Mouse (Mus musculus): ENCODE results near the gene 1110032A03Rik.

The 1110032A03Rik gene
- long read RNA-seq, experiment 1, transcript 1110032A03Rik-201 (4 exons, 2,082 nt), result major isoform, 54 of 71 reads
- long read RNA-seq, experiment 1, partial matches to known transcripts, result 1 of 71 reads
- long read RNA-seq, experiment 1, other reads (novel, unspliced or antisense), result 12 of 71 reads
- long read RNA-seq, experiment 2, transcript 1110032A03Rik-201 (4 exons, 2,082 nt), result major isoform, 41 of 52 reads
- long read RNA-seq, experiment 2, partial matches to known transcripts, result 4 of 52 reads
- long read RNA-seq, experiment 2, other reads (novel, unspliced or antisense), result 5 of 52 reads

DNA sequence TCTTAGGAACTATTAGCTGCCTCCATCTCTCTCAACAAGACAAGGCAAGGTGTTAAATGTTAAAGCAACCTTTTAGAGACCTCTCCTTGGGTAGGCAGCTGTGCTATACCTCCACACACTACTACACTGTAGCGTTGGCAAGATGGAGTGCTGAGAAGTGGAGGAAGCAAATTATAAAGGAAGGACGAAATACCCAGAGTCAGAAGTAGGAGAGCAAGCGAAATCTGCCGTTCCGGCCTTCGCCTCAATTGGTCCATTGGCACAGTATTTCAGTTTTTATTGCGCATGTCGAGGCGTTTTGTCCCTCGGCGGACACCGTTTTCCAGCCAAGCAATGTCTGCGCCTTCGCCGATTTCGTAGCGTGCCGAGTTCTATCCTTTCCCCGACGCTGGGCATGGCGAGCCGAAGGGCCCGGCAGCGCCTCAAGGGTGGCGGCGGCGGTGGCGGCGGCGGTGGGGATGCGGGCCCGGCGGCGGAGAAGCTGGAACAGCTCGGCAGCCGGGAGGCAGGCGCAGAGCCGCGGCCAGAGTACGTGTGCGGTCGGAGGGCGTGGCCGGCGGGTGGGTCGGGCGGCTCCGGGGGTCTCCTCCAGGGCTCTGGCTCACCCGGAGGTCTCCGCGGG lies at the start of gene 1110032A03Rik, which contains the start of gene Alg9:
1110032A03Rik (minus strand) TSS at position 530 of the 622 bp plus-strand sequence.
Alg9 (plus strand) TSS at position 29 of the 622 bp plus-strand sequence.
- intact Hi-C loops (cut with DNase I), result no loop called here

DNA sequence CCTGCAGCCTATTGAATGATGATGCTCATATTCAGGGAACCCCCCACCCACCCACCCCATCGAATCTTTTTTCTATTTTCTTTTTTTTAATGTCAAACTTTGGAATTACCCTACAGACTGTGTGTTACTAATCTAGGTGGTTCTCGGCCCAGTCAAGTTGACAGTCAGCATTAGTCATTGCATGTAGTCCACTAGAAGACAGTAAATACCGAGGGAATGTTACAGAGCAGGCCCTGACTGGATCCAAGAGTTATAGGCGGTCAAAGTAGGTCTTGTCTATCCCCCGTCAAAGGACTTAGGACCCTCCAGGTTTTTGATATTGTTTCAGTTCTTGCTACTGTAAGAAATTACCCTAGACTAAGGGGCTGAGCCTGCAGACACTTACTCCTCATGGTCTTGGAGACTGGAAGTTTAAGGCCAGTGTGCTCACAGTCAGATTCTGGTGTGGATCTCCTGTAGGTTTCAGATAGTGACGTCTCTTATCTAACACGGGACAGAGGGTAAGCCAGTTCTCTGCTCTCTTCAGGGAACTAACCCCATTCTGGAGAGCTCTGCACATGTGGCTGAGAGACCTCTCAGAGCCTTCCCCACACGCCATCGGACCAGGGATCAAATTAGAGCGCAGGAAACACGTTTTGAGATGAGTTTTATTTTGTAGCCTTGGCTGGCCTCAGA lies 48.6 kb upstream of the 1110032A03Rik start:
- intact Hi-C loops (cut with DNase I), result no loop called here

DNA sequence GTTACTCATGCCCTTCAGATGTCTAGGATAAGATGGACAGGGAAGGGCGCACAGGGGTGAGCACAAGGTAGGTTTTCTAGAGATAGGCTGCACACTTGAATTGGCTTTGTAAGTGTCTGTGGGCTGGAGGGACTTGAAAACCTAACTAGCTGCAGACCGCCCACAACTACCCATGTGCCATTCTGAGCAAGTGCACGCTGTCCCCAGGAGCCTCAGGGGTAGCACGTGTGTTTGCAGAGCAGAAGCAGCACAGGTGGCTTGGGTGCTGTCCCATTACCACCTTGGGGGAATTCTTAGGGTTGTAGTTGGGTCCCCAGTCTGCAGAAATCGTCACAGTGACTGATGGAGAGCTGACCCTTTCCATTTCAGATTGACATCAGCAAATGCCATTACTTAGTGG lies 46.9 kb upstream of the 1110032A03Rik start:
- intact Hi-C loops (cut with DNase I), result no loop called here

GRCm38 (mm10) chr9:50821651-50822050 lies 46.3 kb upstream of the 1110032A03Rik start:
- intact Hi-C loops (cut with DNase I), result no loop called here

- intact Hi-C loops (cut with DNase I), result no loop called here
Measured at GRCm38 (mm10) chr9:50819716-50820115, 44.4 kb upstream of the 1110032A03Rik start.

DNA sequence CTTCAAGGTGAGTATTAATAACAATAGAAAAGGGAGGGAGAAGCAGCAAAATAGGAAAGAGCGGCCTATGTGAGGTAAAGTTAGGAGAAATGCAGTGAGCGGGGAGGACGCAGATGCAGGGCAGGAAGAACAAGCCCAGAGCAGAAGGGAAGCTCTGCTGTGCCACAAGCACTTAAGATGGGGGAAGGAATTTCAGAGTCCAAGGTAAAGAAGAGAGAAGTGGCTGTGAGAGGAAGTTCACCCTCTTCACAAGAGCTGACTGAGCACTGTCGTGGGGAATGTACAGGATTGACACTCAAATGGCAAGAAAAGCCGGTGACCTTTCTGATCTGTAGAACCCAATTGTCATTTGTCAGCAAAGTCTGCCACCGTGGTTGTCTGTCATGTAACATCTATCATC lies 42.7 kb upstream of the 1110032A03Rik start:
- intact Hi-C loops (cut with DNase I), result no loop called here

DNA sequence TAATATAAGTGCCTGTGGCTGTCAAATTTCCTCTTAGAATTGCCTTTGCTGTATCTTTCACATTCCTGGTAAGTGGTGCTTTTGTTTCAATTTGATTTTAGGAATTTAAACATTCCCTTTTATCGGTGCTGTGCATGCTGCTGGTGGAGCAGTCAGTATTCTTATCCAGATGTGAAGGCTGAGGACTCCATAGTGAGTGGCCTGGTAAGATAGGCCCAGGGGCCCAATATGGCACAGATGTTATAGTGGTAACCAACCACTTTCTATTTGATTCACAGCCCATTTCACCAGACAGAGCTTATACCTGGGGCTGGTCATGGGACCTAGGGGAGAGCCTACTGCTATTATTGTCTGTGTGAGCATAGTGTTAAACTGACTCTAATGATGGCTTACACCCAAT lies 41.2 kb upstream of the 1110032A03Rik start:
- intact Hi-C loops (cut with DNase I), result no loop called here

- intact Hi-C loops (cut with DNase I), result no loop called here
Measured at GRCm38 (mm10) chr9:50815666-50816065, 40.3 kb upstream of the 1110032A03Rik start.

- intact Hi-C loops (cut with DNase I), result no loop called here
Measured at GRCm38 (mm10) chr9:50813796-50814195, 38.5 kb upstream of the 1110032A03Rik start.

- intact Hi-C loops (cut with DNase I), result no loop called here
Measured at GRCm38 (mm10) chr9:50811746-50812145, 36.4 kb upstream of the 1110032A03Rik start.

GRCm38 (mm10) chr9:50811187-50811586 lies 35.9 kb upstream of the 1110032A03Rik start:
- intact Hi-C loops (cut with DNase I), result no loop called here

GRCm38 (mm10) chr9:50809146-50809545 lies 33.8 kb upstream of the 1110032A03Rik start:
- intact Hi-C loops (cut with DNase I), result no loop called here

GRCm38 (mm10) chr9:50808471-50808870 lies 33.2 kb upstream of the 1110032A03Rik start:
- intact Hi-C loops (cut with DNase I), result no loop called here

DNA sequence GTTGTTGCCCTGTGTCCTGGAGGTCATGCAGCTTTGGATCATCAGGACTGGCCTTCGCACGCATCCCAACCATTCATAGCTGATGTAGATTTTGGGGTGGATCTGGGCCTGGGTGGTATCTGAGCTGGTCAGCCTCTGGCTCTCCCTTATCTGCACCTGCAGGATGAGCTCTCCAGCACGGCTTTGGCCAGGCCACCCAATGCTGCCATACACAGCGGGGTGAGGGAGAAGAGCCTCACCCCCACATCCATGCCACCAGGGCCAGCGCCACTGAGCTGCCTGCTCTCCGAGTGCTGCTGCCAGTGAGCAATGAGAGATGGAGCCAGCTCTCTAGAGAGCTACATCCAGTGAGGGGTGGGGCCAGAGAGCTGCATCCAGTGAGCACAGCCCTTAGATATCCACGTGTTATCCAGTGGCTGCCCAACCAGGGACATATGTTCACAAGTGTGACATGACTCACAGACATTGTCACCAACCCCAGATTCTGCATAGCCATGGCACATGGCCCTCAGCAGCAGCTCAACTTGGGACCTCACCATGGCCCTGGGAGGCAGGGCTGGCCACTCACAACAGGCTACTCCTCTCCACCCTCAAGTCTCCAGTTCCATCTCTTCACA lies 27.8 kb upstream of the 1110032A03Rik start:
- intact Hi-C loops (cut with DNase I), result no loop called here

DNA sequence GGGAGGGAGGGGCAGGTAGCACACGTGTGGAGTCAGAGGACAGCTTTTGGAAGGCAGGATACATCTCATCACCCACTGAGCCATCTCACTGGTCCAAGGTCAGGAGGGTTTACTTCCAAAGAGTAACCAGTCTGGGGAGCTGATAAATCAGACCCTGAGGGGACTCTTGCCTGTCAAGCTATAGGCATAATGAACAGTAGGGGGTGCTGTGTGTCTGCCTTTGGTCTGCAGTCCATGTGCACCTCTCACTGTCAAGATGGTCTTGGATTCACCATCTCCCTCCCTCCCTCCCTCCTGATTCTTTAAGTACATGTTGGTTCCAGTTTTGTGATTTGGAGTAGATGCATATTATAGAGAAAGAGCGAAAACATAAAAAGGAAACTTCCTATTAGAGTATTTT lies 25.7 kb upstream of the 1110032A03Rik start:
- intact Hi-C loops (cut with DNase I), result no loop called here

- intact Hi-C loops (cut with DNase I), result no loop called here
Measured at GRCm38 (mm10) chr9:50798368-50798767, 23.0 kb upstream of the 1110032A03Rik start.

DNA sequence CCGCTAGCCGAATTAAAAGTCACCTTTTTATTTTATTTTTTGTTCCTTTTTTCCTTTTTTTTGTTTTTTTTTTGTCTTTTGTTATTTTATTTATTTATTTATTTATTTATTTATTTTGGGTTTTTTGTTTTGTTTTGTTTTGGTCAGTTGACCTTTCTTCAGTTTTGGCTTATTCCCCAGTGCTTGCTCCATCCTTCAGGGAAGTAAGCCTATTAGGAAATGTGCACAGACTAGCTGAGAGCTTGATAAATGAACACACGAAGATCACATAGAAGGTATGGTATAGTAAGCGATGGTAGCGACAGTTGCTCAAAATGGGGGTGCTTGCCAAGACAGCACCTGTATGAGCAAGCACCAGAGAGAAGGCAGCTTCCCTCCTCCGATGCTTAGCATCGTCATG lies 22.3 kb upstream of the 1110032A03Rik start:
- intact Hi-C loops (cut with DNase I), result no loop called here

GRCm38 (mm10) chr9:50796776-50797175 lies 21.5 kb upstream of the 1110032A03Rik start:
- intact Hi-C loops (cut with DNase I), result no loop called here

DNA sequence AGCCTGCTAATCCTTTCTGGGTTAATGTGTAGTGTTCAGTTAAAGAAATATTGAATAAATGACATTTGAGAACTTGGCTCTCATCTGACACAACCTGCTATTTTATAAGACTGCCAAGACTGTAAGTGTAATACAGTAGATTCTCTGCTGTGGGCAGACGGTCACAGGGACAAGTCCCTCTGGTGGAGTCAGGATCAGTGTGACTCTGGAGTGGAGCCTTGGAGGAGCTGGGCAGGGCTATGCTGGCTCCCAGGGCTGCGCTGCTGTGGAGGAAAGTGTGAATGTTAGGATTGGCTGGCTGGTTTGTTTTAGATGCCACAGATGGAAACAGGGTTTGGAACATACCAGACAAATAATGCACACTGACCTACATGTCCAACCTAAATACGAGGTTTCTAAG lies 19.9 kb upstream of the 1110032A03Rik start:
- intact Hi-C loops (cut with DNase I), result no loop called here

DNA sequence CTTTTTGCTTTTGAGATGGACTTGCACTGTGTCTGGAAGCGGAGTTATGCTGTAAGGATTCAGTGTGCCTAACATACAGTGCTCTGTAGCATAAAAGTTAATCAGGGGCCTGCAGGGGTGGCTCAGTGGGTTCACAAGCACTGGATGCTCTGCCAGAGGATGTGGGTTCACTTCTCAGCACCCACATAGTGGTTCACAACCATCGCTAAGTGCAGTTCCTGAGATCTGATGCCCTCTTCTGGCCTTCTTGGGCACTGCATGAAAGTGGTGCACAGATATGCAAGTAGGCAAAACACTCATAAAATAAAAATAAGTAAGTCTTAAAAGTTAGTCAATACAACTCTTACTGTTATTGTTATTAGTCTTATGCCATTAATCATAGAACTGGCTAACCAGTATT lies 6.8 kb upstream of the 1110032A03Rik start:
- intact Hi-C loops (cut with DNase I), result loop anchor here (5.0 kb wide), 1 partner anchor 75 kb away; no protein-coding TSS in a partner anchor

- intact Hi-C loops (cut with DNase I), result no loop called here
Measured at GRCm38 (mm10) chr9:50776162-50776760, 941 bp upstream of the 1110032A03Rik start.

All from adrenal gland (tissue).